8 mouse cellular contexts compared by ENCODE assay signal in the genomic region with DNA sequence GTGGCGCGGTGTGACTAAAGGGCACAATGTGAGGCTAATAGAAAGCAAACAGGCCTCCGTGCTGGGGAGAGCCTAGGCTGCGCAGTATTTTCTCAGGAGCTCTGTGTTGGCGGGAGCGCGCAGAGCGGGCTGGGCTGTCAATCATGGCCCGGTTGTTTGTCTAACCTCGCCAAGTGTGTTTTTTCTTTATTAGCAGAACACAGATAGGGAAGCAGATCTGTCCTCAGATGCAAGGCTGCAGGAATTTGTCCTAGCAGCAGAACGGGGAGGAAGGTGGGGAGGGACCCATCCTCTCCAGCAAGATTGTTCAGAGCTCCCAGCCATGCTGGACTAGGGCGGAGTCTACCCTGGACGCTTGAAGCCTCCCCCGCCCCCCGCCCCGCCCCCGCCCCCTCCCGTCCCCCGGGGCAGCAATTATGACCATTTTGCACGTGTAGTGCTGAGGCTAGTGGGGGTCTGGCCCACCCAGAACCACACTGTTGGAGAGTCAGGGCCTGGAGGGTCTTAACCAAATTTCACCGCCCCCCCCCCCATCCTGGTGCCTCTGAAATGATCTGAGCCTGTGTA. TPM values are rescaled to one million over a fixed set of nuclear protein-coding genes. Genes with fewer than 3 reads are reported as not detected.
DNase-seq lines count a peak whose midpoint lies in the region; ATAC-seq and TF ChIP-seq lines count a peak whose summit lies in the region.

No protein-coding gene starts in this region.

- no peaks in the 10 kb centered on the region for H3K36me3 ChIP-seq in forebrain, embryonic 10.5 days (replicated peaks)
- H3K36me3 ChIP-seq in limb, embryonic 14.5 days (ENCODE audit: control insufficient read depth, insufficient read depth, low read length): no peaks in the 10 kb centered on the region
- H3K36me3 ChIP-seq in stomach, embryonic 14.5 days (ENCODE audit: control insufficient read depth, insufficient read depth, low read length): no peaks in the 10 kb centered on the region

- peak overlapping the region; percentile 79 for H3K27ac ChIP-seq in forebrain, embryonic 10.5 days
- no peak overlapping the region for H3K27ac ChIP-seq in limb, embryonic 14.5 days (replicated peaks; ENCODE audit: low read depth, low read length)
- H3K27ac ChIP-seq in stomach, embryonic 14.5 days (ENCODE audit: low read length): peak overlapping the region; percentile 0; the same call in 1 of the 2 replicates

- peaks cover 18% of the 10 kb centered on the region for H3K4me1 ChIP-seq in forebrain, embryonic 10.5 days
- H3K4me1 ChIP-seq in limb, embryonic 14.5 days (ENCODE audit: control insufficient read depth, insufficient read depth, low read length): peaks cover 10% of the 10 kb centered on the region
- H3K4me1 ChIP-seq in stomach, embryonic 14.5 days (ENCODE audit: control insufficient read depth, insufficient read depth, low read length): 0 out of 2 replicates have a peak, but pooled peaks cover 3% of the 10 kb centered on the region

- TF ChIP-seq POLR2A in limb, embryonic 14.5 days (IDR thresholded peaks at IDR 0.05; ENCODE audit: borderline replicate concordance, extremely low read depth, insufficient read depth, insufficient read length): no peak

- H3K4me2 ChIP-seq in limb, embryonic 14.5 days (replicated peaks; ENCODE audit: low read depth, low read length, severe bottlenecking): peak overlapping the region; percentile 50
- peak overlapping the region; percentile 39 for H3K4me2 ChIP-seq in stomach, embryonic 14.5 days (replicated peaks; ENCODE audit: low read depth, low read length)

- peak overlapping the region; percentile 58 for H3K4me3 ChIP-seq in forebrain, embryonic 10.5 days
- peak overlapping the region; percentile 35 for H3K4me3 ChIP-seq in limb, embryonic 14.5 days (replicated peaks; ENCODE audit: low read length)
- H3K4me3 ChIP-seq in stomach, embryonic 14.5 days (ENCODE audit: low read depth, low read length): peak overlapping the region; percentile 26

- peak; percentile 5 to 11 for DNase-seq in layer of hippocampus, postnatal 36 days
- no peak for DNase-seq in layer of hippocampus, adult 9-10 months (ENCODE audit: low spot score)
- DNase-seq in forebrain, embryonic 10.5 days (ENCODE audit: extremely low spot score, low spot score): peak; percentile 58
- DNase-seq in limb, embryonic 14.5 days (ENCODE audit: low spot score): no peak
- no peak for DNase-seq in right cerebral cortex, postnatal 4 days
- DNase-seq in spleen, postnatal 14 days (ENCODE audit: low spot score in 2 of 2): no peak

- peak overlapping the region; percentile 29 for H3K9ac ChIP-seq in limb, embryonic 14.5 days (ENCODE audit: low read depth, low read length, severe bottlenecking)
- no peak overlapping the region for H3K9ac ChIP-seq in stomach, embryonic 14.5 days (replicated peaks; ENCODE audit: low read depth, low read length)

- peaks cover 38% of the 10 kb centered on the region for H3K27me3 ChIP-seq in forebrain, embryonic 10.5 days (ENCODE audit: poor library complexity, severe bottlenecking)
- H3K27me3 ChIP-seq in limb, embryonic 14.5 days (ENCODE audit: control insufficient read depth, insufficient read depth, low read length): no peaks in the 10 kb centered on the region
- H3K27me3 ChIP-seq in stomach, embryonic 14.5 days (ENCODE audit: control insufficient read depth, insufficient read depth, low read length): no peaks in the 10 kb centered on the region

- under 1% methylated on average over 21 of the region's 21 CpGs for WGBS in forebrain, embryonic 10.5 days
- 3% methylated on average over 17 of the region's 21 CpGs for WGBS in limb, embryonic 14.5 days
- WGBS in stomach, embryonic 14.5 days: 4% methylated on average over 21 of the region's 21 CpGs

- ATAC-seq in limb, embryonic 14.5 days (ENCODE audit: low FRiP score, low read depth): peak; percentile 65; the same call in 1 of the 2 replicates
- peak; percentile 80 for ATAC-seq in stomach, embryonic 14.5 days (ENCODE audit: insufficient number of reproducible peaks, insufficient read depth, low FRiP score, low read depth)
- no peak for ATAC-seq in CD4-positive, CD25-positive, alpha-beta regulatory T cell, adult 4 months

- no peaks in the 10 kb centered on the region for H3K9me3 ChIP-seq in forebrain, embryonic 10.5 days
- H3K9me3 ChIP-seq in limb, embryonic 14.5 days (ENCODE audit: control insufficient read depth, low read length): no peaks in the 10 kb centered on the region
- no peaks in the 10 kb centered on the region for H3K9me3 ChIP-seq in stomach, embryonic 14.5 days (ENCODE audit: control insufficient read depth, low read depth, low read length)

RNA-seq across cellular contexts. Expression of a gene that starts 43.7 kb away (rescaled TPM):
- not detected for total RNA-seq in layer of hippocampus, postnatal 36 days (2021)
- polyA plus RNA-seq in forebrain, embryonic 10.5 days (2016; fragmentation: Nextera tagmentation; extraction: Ambion mirVana): 0.66 and 1.3 TPM in 2 replicates
- polyA plus RNA-seq in limb, embryonic 14.5 days (2012; rRNA removed): 10.0 and 11.3 TPM in 2 replicates
- 5.4 and 8.7 TPM in 2 replicates for polyA plus RNA-seq in limb, embryonic 14.5 days (2014; fragmentation: Nextera tagmentation; extraction: Ambion mirVana)
- polyA plus RNA-seq in stomach, embryonic 14.5 days (2014; fragmentation: Nextera tagmentation; extraction: Ambion mirVana): 128 and 141 TPM in 2 replicates
- not detected for polyA plus RNA-seq in CD4-positive, CD25-positive, alpha-beta regulatory T cell, adult 4 months (2017; shearing (Covaris generic))

Comparison
In these comparisons a context has a peak if more than half of its experiments do, and no peak if none do; other contexts are left out.
1. DNase-seq: peak in layer of hippocampus, postnatal 36 days (2 of 2) and forebrain, embryonic 10.5 days (single experiment); none in layer of hippocampus, adult 9-10 months (single experiment), limb, embryonic 14.5 days (single experiment), right cerebral cortex, postnatal 4 days (single experiment) and spleen, postnatal 14 days (0 of 2).
2. RNA of a gene that starts 43.7 kb away (polyA plus RNA-seq): 128 to 141 TPM in stomach, embryonic 14.5 days; 5.4 to 11.3 TPM in limb, embryonic 14.5 days, 0.66 to 1.3 TPM in forebrain, embryonic 10.5 days and not detected in CD4-positive, CD25-positive, alpha-beta regulatory T cell, adult 4 months; every median in the first group is over 10 times any median in the second.
3. Peak in every context shown above with its lines, with median percentiles within 50 percentile points of each other: H3K4me3 ChIP-seq.